Mouse (Mus musculus): ENCODE measurements around the gene Grip2. TPM values are rescaled to one million over a fixed set of nuclear protein-coding genes. Genes with fewer than 3 reads are reported as not detected.

Grip2 gene
- polyA plus RNA-seq, 1 experiment: not detected

- TF ChIP-seq GATA1 (IDR thresholded peaks at IDR 0.05; ENCODE audit: low read length): no peak
Observed at GRCm38 (mm10) chr6:91750976-91751375, 76.1 kb downstream of the Grip2 start.

DNA sequence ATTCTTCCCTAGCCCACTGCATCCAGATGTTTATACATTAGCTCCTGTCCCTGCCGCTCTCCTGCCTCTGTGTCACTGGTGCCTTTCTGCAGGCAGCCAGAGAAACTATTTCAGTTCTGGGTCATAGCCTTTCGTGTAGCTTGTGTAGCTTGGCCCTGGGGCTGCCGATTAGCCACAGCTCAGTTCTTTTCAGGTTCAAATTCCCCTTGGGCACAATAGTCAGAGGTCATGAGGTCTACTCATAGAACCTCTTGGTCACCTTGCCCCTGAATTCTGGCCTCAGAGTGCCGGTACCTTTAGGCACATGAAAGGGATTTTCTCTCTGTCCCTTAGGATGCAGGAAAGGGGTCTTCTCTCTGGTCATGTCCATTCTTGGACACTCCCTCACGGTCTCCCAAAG lies 80.3 kb downstream of the Grip2 start:
- no peak for TF ChIP-seq GATA1 (IDR thresholded peaks at IDR 0.05; ENCODE audit: low read length)

- TF ChIP-seq GATA1 (IDR thresholded peaks at IDR 0.05; ENCODE audit: low read length): no peak
Observed at GRCm38 (mm10) chr6:91745947-91746582, 81.0 kb downstream of the Grip2 start.

- no peak for TF ChIP-seq GATA1 (IDR thresholded peaks at IDR 0.05; ENCODE audit: low read length)
Observed at GRCm38 (mm10) chr6:91745246-91745645, 81.8 kb downstream of the Grip2 start.

- TF ChIP-seq GATA1 (IDR thresholded peaks at IDR 0.05; ENCODE audit: low read length): no peak
Observed at GRCm38 (mm10) chr6:91743886-91744285, 83.2 kb downstream of the Grip2 start.

- TF ChIP-seq GATA1 (IDR thresholded peaks at IDR 0.05; ENCODE audit: low read length): no peak
Observed at GRCm38 (mm10) chr6:91742995-91743394, 84.1 kb downstream of the Grip2 start.

DNA sequence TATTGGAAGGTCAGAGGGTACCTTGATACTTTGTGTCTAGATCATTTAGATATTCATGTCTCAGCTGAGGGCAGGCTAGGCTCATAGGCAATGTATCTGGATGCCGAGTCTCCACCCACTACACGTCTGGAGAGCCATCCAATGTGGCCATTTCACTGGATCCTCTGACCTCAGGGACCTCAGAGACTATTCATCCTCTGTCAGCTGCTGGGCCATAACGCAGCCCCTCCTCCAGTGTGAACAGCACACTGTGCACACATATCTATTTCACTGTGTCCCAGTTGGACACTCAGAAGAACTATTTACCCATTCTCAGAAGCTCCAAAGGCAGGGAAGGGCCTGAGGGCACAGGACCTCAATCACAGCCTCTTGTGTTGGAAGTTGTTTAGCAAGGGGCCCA lies 84.6 kb downstream of the Grip2 start:
- TF ChIP-seq GATA1 (IDR thresholded peaks at IDR 0.05; ENCODE audit: low read length): no peak

DNA sequence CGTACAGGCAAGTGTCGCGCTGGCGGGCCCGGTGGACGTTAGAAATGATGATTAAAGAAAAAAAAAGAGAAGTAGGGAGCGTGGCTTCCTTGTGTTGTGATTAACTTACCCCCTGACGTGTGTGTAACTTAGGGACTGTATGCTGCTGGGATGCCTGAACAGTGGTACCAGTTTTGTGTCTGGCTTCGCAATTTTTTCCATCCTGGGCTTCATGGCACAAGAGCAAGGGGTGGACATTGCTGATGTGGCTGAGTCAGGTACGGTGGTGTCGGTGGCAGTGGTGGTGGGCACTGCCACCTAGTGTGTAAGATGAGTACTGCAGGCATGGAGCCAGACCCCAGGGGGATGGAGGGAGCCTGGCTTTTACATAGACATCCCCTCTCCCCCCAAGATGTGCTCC lies 86.0 kb downstream of the Grip2 start:
- no peak for TF ChIP-seq GATA1 (IDR thresholded peaks at IDR 0.05; ENCODE audit: low read length)

DNA sequence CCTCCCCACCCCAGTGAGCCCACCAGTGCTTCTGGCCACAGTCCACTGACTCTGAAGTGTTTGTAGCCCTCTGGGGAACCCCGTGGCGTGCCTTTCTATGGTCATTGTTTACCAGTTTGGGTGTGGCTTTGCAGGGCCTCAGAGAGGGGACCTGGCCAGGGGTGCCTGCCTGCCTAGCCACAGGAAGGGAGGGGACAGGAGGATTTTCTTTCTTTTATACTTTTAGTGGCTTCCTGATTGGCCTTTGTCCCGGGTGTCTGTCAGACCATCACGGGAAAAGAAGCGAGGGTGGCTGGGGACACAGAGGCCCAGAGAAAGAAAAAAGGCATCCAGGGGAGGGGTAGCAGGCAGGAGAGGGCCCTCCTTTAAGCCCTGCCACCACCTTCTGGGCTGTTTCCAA lies 89.0 kb downstream of the Grip2 start:
- no peak for TF ChIP-seq GATA1 (IDR thresholded peaks at IDR 0.05; ENCODE audit: low read length)

GRCm38 (mm10) chr6:91737451-91737850 lies 89.6 kb downstream of the Grip2 start:
- no peak for TF ChIP-seq GATA1 (IDR thresholded peaks at IDR 0.05; ENCODE audit: low read length)

GRCm38 (mm10) chr6:91736471-91736870 lies 90.6 kb downstream of the Grip2 start:
- no peak for TF ChIP-seq GATA1 (IDR thresholded peaks at IDR 0.05; ENCODE audit: low read length)

DNA sequence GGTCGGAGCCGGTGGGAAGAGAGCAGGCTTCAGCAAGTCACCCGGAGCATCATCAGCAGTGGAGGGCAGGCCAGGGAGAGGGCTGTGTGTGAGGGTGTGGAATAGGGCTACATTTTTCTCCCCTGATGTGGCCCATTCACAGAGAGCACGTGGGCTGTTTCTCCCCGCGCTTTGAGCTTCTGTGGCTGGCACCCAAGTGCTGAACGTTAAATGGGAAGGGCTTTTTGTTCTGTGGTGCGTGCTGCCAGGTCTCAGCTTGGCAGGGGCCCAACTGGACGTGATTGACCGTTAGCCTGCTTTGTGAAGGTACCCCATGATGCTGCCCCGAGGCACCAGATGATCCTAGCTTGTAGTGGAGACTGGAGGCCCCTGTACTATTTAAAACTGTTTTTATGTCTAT lies 94.9 kb downstream of the Grip2 start:
- TF ChIP-seq GATA1 (IDR thresholded peaks at IDR 0.05; ENCODE audit: low read length): no peak

DNA sequence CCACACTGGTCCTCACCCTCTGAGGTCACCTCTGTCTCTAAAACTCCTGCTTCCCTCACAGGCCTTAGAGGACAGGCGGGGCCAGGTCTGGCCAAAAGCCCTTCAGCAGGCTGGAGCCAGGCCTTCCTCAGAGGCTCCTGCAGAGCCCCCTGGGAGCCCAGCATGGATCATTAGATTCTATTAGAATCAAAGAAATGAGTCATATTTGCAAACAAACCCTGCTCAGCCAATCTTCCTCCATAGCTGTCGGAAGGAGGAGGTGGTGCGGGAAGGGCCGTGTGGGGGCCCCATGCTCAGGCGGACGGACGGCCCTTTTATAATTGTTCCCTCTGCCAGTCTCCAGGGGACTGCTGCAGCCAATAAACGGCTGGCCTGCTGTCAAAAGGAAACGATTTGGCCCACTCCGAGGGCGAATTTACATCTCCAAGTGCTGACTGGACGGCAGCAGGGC lies 97.3 kb downstream of the Grip2 start:
- no peak for TF ChIP-seq GATA1 (IDR thresholded peaks at IDR 0.05; ENCODE audit: low read length)

GRCm38 (mm10) chr6:91728939-91729619 lies 98.0 kb downstream of the Grip2 start:
- no peak for TF ChIP-seq GATA1 (IDR thresholded peaks at IDR 0.05; ENCODE audit: low read length)

- TF ChIP-seq GATA1 (IDR thresholded peaks at IDR 0.05; ENCODE audit: low read length): no peak
Observed at GRCm38 (mm10) chr6:91727361-91727760, 99.7 kb downstream of the Grip2 start.

DNA sequence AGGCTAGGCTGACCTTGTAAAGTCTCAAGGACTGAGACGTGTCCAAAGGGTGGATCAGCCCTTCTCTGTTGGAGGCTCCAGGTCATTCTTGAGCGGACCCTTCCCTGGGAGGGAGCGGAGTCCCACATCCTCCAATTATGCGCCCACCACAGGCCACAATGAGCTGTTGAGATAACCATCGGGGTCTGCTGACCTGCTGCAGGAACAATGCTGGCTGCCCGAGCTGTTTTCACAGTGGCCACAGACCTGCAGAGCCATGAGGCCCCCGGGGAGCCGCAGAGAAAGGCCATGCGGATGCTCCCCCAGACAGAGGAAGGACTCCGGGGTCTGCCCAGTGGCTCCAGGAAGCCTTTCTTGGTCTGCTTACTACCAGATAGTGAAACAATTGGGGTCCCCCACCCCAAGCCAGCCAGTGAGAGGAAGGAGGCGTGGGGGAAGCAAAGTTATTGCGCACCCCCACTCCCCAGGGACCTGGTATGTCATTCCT lies 105.8 kb downstream of the Grip2 start:
- no peak for TF ChIP-seq GATA1 (IDR thresholded peaks at IDR 0.05; ENCODE audit: low read length)

GRCm38 (mm10) chr6:91720588-91721214 lies 106.3 kb downstream of the Grip2 start:
- no peak for TF ChIP-seq GATA1 (IDR thresholded peaks at IDR 0.05; ENCODE audit: low read length)
